Comparison of ENCODE assay signal across 11 mouse cellular contexts in the genomic region with DNA sequence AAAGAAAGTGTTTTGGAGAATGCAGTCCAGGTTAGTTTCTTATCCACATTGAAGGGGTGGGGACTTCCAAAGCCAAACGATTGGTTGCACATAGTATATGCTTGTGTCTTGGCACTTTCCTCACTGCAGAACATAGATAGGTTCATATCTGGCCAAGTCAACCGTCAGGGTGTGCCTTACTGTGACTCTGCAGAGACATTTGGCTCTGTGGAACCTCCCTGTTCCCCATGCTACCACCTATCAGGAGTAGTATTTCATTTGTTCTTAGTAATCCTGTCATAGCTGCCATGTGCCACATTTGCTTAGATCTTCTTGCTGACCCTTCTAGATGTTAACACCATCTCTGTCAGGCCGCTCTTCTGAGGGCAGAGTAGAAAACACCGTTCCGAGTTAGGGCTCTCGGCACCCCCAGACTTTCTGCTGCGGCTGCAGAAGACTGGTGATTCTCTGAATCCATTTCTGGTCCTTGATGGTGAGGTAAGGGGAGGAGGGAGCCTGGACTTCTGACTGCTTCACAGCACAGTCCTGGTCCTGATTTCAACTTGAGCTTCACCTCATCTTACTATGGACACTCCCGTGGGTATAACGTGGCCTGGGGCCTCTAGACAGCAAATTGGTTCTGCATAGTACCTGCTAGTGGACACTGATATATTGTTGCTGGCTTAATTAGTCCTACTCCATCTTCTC. TPM values are rescaled to one million over a fixed set of nuclear protein-coding genes. Genes with fewer than 3 reads are reported as not detected.
DNase-seq lines count a peak whose midpoint lies in the region; ATAC-seq and TF ChIP-seq lines count a peak whose summit lies in the region.
"Had no signal": no experiment of that assay in that cellular context is flagged by ENCODE, and none has a peak within 500 bp of the region (broad histone marks: within the 10 kb centered on the region; RNA-seq: fewer than 3 reads in every experiment).

No protein-coding gene starts in this region.

- H3K27ac ChIP-seq in heart, embryonic 10.5 days: peak overlapping the region; percentile 70
- no peak overlapping the region for H3K27ac ChIP-seq in heart, adult 2 months
- no peak overlapping the region for H3K27ac ChIP-seq in midbrain, embryonic 11.5 days (ENCODE audit: low read depth, low read length)
- H3K27ac ChIP-seq in midbrain, embryonic 14.5 days (replicated peaks; ENCODE audit: low read depth, low read length): no peak overlapping the region
- peak overlapping the region; percentile 97 for H3K27ac ChIP-seq in liver, postnatal 0 days (ENCODE audit: low read depth)
- H3K27ac ChIP-seq: embryonic facial prominence, embryonic 12.5 days; limb, embryonic 13.5 days had no signal

- intact Hi-C loops in heart, adult 2 months (cut with DNase I): no loop called here

- no peaks in the 10 kb centered on the region for H3K9me3 ChIP-seq in heart, embryonic 10.5 days
- no peaks in the 10 kb centered on the region; the same call in 1 of the 2 replicates for H3K9me3 ChIP-seq in midbrain, embryonic 11.5 days (ENCODE audit: control insufficient read depth, low read length)
- no peaks in the 10 kb centered on the region for H3K9me3 ChIP-seq in midbrain, embryonic 14.5 days (ENCODE audit: control insufficient read depth, low read length)
- H3K9me3 ChIP-seq in liver, postnatal 0 days (ENCODE audit: low read length): peaks cover 3% of the 10 kb centered on the region
- H3K9me3 ChIP-seq: embryonic facial prominence, embryonic 12.5 days had no signal

- no peak for TF ChIP-seq POLR2A in heart, adult 2 months (IDR thresholded peaks at IDR 0.05; ENCODE audit: insufficient read depth, low read depth, low read length)

- no peak for TF ChIP-seq CTCF in heart, adult 2 months (IDR thresholded peaks at IDR 0.05)
- no peak for TF ChIP-seq CTCF in liver, postnatal 0 days (IDR thresholded peaks at IDR 0.05; ENCODE audit: low read depth)

- H3K79me2 ChIP-seq in heart, adult 2 months (replicated peaks; ENCODE audit: control insufficient read depth, insufficient read depth, low read length): no peaks in the 10 kb centered on the region

- no peak overlapping the region for H3K4me3 ChIP-seq in heart, embryonic 10.5 days
- H3K4me3 ChIP-seq in heart, adult 2 months: no peak overlapping the region
- H3K4me3 ChIP-seq in midbrain, embryonic 11.5 days (ENCODE audit: low read depth, low read length): no peak overlapping the region
- H3K4me3 ChIP-seq in midbrain, embryonic 14.5 days (replicated peaks; ENCODE audit: low read depth, low read length): no peak overlapping the region
- H3K4me3 ChIP-seq in liver, postnatal 0 days (ENCODE audit: low read depth, low read length): peak overlapping the region; percentile 47
- H3K4me3 ChIP-seq: embryonic facial prominence, embryonic 12.5 days; limb, embryonic 13.5 days had no signal

- WGBS in heart, embryonic 10.5 days: 69% methylated on average over 9 of the region's 9 CpGs
- 69% methylated on average over 9 of the region's 9 CpGs for WGBS in heart, adult 2 months
- 87% methylated on average over 9 of the region's 9 CpGs for WGBS in midbrain, embryonic 11.5 days
- 89% methylated on average over 9 of the region's 9 CpGs for WGBS in midbrain, embryonic 14.5 days
- WGBS in liver, postnatal 0 days (ENCODE audit: insufficient replicate concordance): 45% methylated on average over 9 of the region's 9 CpGs

- no peak overlapping the region for H3K9ac ChIP-seq in heart, adult 2 months (ENCODE audit: low read depth, low read length)
- H3K9ac ChIP-seq in midbrain, embryonic 11.5 days (ENCODE audit: low read length): no peak overlapping the region
- H3K9ac ChIP-seq in midbrain, embryonic 14.5 days (replicated peaks; ENCODE audit: low read length): no peak overlapping the region
- peak overlapping the region; percentile 68 for H3K9ac ChIP-seq in liver, postnatal 0 days (replicated peaks)
- H3K9ac ChIP-seq: embryonic facial prominence, embryonic 12.5 days; limb, embryonic 13.5 days had no signal

- no peak overlapping the region for H3K4me2 ChIP-seq in midbrain, embryonic 11.5 days
- no peak overlapping the region for H3K4me2 ChIP-seq in midbrain, embryonic 14.5 days (ENCODE audit: low read length)
- peak overlapping the region; percentile 69 for H3K4me2 ChIP-seq in liver, postnatal 0 days (ENCODE audit: low read depth, low read length)
- H3K4me2 ChIP-seq: embryonic facial prominence, embryonic 12.5 days; limb, embryonic 13.5 days had no signal

- H3K4me1 ChIP-seq in heart, embryonic 10.5 days: peaks cover 15% of the 10 kb centered on the region; the same call in 1 of the 2 replicates
- H3K4me1 ChIP-seq in heart, adult 2 months (ENCODE audit: control insufficient read depth, insufficient read depth, low read length): no peaks in the 10 kb centered on the region
- no peaks in the 10 kb centered on the region for H3K4me1 ChIP-seq in midbrain, embryonic 11.5 days (ENCODE audit: control insufficient read depth, insufficient read depth, low read length)
- no peaks in the 10 kb centered on the region for H3K4me1 ChIP-seq in midbrain, embryonic 14.5 days (ENCODE audit: control insufficient read depth, insufficient read depth, low read length)
- H3K4me1 ChIP-seq in liver, postnatal 0 days (ENCODE audit: insufficient read depth): peaks cover 20% of the 10 kb centered on the region; the same call in 1 of the 2 replicates
- H3K4me1 ChIP-seq: embryonic facial prominence, embryonic 12.5 days; limb, embryonic 13.5 days had no signal

- H3K36me3 ChIP-seq in heart, embryonic 10.5 days: no peaks in the 10 kb centered on the region
- no peaks in the 10 kb centered on the region for H3K36me3 ChIP-seq in heart, adult 2 months (ENCODE audit: control insufficient read depth, insufficient read depth, low read length)
- no peaks in the 10 kb centered on the region for H3K36me3 ChIP-seq in midbrain, embryonic 11.5 days (ENCODE audit: control insufficient read depth, insufficient read depth, low read length)
- no peaks in the 10 kb centered on the region for H3K36me3 ChIP-seq in midbrain, embryonic 14.5 days (ENCODE audit: control insufficient read depth, insufficient read depth, low read length)
- H3K36me3 ChIP-seq in liver, postnatal 0 days (replicated peaks; ENCODE audit: insufficient read depth, low read length): no peaks in the 10 kb centered on the region
- H3K36me3 ChIP-seq: embryonic facial prominence, embryonic 12.5 days; limb, embryonic 13.5 days had no signal

- 0 out of 2 replicates have a peak, but pooled peaks have one; percentile 24 for ATAC-seq in midbrain, embryonic 11.5 days (ENCODE audit: low FRiP score)
- ATAC-seq in midbrain, embryonic 14.5 days (ENCODE audit: low FRiP score, low TSS enrichment): no peak
- ATAC-seq in liver, postnatal 0 days: peak; percentile 99

- TF ChIP-seq EP300 in heart, adult 2 months (IDR thresholded peaks at IDR 0.05; ENCODE audit: insufficient read depth, low read depth, low read length): no peak
- TF ChIP-seq EP300 in liver, postnatal 0 days (IDR thresholded peaks at IDR 0.05; ENCODE audit: low read depth): peak; percentile 99

- no peaks in the 10 kb centered on the region for H3K27me3 ChIP-seq in heart, embryonic 10.5 days (ENCODE audit: insufficient read depth, poor library complexity, severe bottlenecking)
- no peaks in the 10 kb centered on the region for H3K27me3 ChIP-seq in heart, adult 2 months (ENCODE audit: control insufficient read depth, insufficient read depth, low read length)
- no peaks in the 10 kb centered on the region for H3K27me3 ChIP-seq in midbrain, embryonic 11.5 days (ENCODE audit: control insufficient read depth, insufficient read depth, low read length)
- no peaks in the 10 kb centered on the region for H3K27me3 ChIP-seq in midbrain, embryonic 14.5 days (ENCODE audit: control insufficient read depth, insufficient read depth, low read length)
- H3K27me3 ChIP-seq in liver, postnatal 0 days (ENCODE audit: insufficient read depth, low read length): no peaks in the 10 kb centered on the region
- H3K27me3 ChIP-seq: embryonic facial prominence, embryonic 12.5 days; limb, embryonic 13.5 days had no signal

- peak; percentile 89 for DNase-seq in heart, embryonic 10.5 days (ENCODE audit: low spot score)
- no peak for DNase-seq in heart, adult 2 months
- DNase-seq in midbrain, embryonic 11.5 days (ENCODE audit: low spot score, missing footprints): no peak
- DNase-seq in midbrain, embryonic 14.5 days: no peak
- peak; percentile 65 for DNase-seq in liver, postnatal 0 days
- no peak for DNase-seq in adrenal gland, postnatal 14 days
- DNase-seq in right cerebral cortex, adult 18-20 months: no peak
- no peak for DNase-seq in thymus, adult 18-20 months
- DNase-seq: gastrocnemius, postnatal 25 days had no signal

RNA-seq across cellular contexts. Expression of a gene that starts 34.3 kb away (rescaled TPM):
- polyA plus RNA-seq in heart, embryonic 10.5 days (2016; fragmentation: Nextera tagmentation; extraction: Ambion mirVana): 7.5 and 7.7 TPM in 2 replicates
- 1 to 10 TPM; 3.6 to 4.2 TPM for total RNA-seq in heart, adult 2 months (2021)
- polyA plus RNA-seq in heart, adult 2 months (2012; rRNA removed): 1.3 and 1.7 TPM in 2 replicates
- polyA plus RNA-seq in midbrain, embryonic 11.5 days (2014; fragmentation: Nextera tagmentation; extraction: Ambion mirVana): 5.4 and 5.5 TPM in 2 replicates
- polyA plus RNA-seq in midbrain, embryonic 14.5 days (2014; fragmentation: Nextera tagmentation; extraction: Ambion mirVana): 9.2 and 9.6 TPM in 2 replicates
- polyA plus RNA-seq in liver, postnatal 0 days (2015; fragmentation: Nextera tagmentation; extraction: Ambion mirVana): 25.5 and 28.2 TPM in 2 replicates
- 7.4 and 7.8 TPM in 2 replicates for total RNA-seq in adrenal gland, postnatal 14 days (2021)

Comparison
In these comparisons a context has a peak if more than half of its experiments do, and no peak if none do; other contexts are left out.
1. DNase-seq: peak in heart, embryonic 10.5 days (single experiment) and liver, postnatal 0 days (single experiment); none in heart, adult 2 months (0 of 2), midbrain, embryonic 11.5 days (single experiment), midbrain, embryonic 14.5 days (single experiment), adrenal gland, postnatal 14 days (single experiment), right cerebral cortex, adult 18-20 months (single experiment) and thymus, adult 18-20 months (0 of 2).
2. H3K27ac ChIP-seq: peak in heart, embryonic 10.5 days (single experiment) and liver, postnatal 0 days (single experiment); none in heart, adult 2 months (single experiment), midbrain, embryonic 11.5 days (single experiment) and midbrain, embryonic 14.5 days (single experiment).